Mouse (Mus musculus) erythroblast, adult 5-6 weeks (primary cell): ENCODE data around the gene Cln5. TPM values are rescaled to one million over a fixed set of nuclear protein-coding genes. Genes with fewer than 3 reads are reported as not detected.

ENCODE experiments used
- ATAC-seq: replicated peaks from 2 replicates; pipeline ENCODE4 v1.8.0; 2016; ENCODE audit warnings: moderate number of reproducible peaks, mild to moderate bottlenecking, moderate TSS enrichment, inconsistent platforms; ENCODE audit not compliant: poor library complexity, low FRiP score, severe bottlenecking
- total RNA-seq, 2 experiments: library from RNA; stranded (forward) in 1 of 2; stranded (reverse) in 1 of 2; fragments of 150-400 nt in 1 of 2; fragments of 200-764, 138-1000 nt in 1 of 2; gene quantifications; 2 replicates each; pipeline versions ENCODE4 v1.2.3 to v1.2.4; 2015 to 2017; ENCODE audit warnings: low replicate concordance in 2 of 2

Gene Cln5
- total RNA-seq, 2 experiments from 2014 or later, result 18.8 to 22.2 TPM

- no peak for ATAC-seq
Measured at GRCm38 (mm10) chr14:103102731-103103335, 32.8 kb downstream of the Cln5 start.

- ATAC-seq, result no peak
Measured at GRCm38 (mm10) chr14:103106301-103106700, 36.3 kb downstream of the Cln5 start.

- ATAC-seq, result no peak
Measured at GRCm38 (mm10) chr14:103109971-103110370, 40.0 kb downstream of the Cln5 start.

GRCm38 (mm10) chr14:103112606-103113363 lies 42.8 kb downstream of the Cln5 start:
- no peak for ATAC-seq

GRCm38 (mm10) chr14:103114994-103115670 lies 45.1 kb downstream of the Cln5 start:
- peak; percentile 88 for ATAC-seq

GRCm38 (mm10) chr14:103125756-103126155 lies 55.7 kb downstream of the Cln5 start:
- no peak for ATAC-seq

Other genes starting within 250 kb of the Cln5 start
- gene Kctd12, start 87.6 kb upstream of the Cln5 start, total RNA-seq (2015; ENCODE audit: low replicate concordance), result 40.2 and 87.6 TPM in 2 replicates
- gene Kctd12, start 87.6 kb upstream of the Cln5 start, total RNA-seq (2017; ENCODE audit: low replicate concordance), result 21.2 and 30.0 TPM in 2 replicates
- gene Acod1, start 23.2 kb upstream of the Cln5 start, total RNA-seq (2015; ENCODE audit: low replicate concordance), result 2.7 TPM in 1 of 2 replicates, not detected in the other
- gene Acod1, start 23.2 kb upstream of the Cln5 start, total RNA-seq (2017; ENCODE audit: low replicate concordance), result 0.17 and 1.3 TPM in 2 replicates
- gene Fbxl3, start 29.4 kb downstream of the Cln5 start, total RNA-seq (2015; ENCODE audit: low replicate concordance), result 79.2 and 116 TPM in 2 replicates
- 239 and 296 TPM in 2 replicates for gene Fbxl3, start 29.4 kb downstream of the Cln5 start, total RNA-seq (2017; ENCODE audit: low replicate concordance)